In genomic region chr8:83999057-83999705, GRCm38 (mm10) we compare ENCODE assay signal across 8 mouse cellular contexts. TPM values are rescaled to one million over a fixed set of nuclear protein-coding genes. Genes with fewer than 3 reads are reported as not detected.
DNase-seq lines count a peak whose midpoint lies in the region; ATAC-seq and TF ChIP-seq lines count a peak whose summit lies in the region.

No protein-coding gene starts in this region.

- H3K4me3 ChIP-seq in heart, embryonic 13.5 days = peak overlapping the region; percentile 83
- peak overlapping the region; percentile 90 for H3K4me3 ChIP-seq in G1E (ENCODE audit: low read depth, low read length)
- H3K4me3 ChIP-seq in forebrain, embryonic 16.5 days (replicated peaks; ENCODE audit: low read length) = peak overlapping the region; percentile 70
- H3K4me3 ChIP-seq in liver, embryonic 15.5 days (replicated peaks) = peak overlapping the region; percentile 83

- no peaks in the 10 kb centered on the region for H3K9me3 ChIP-seq in heart, embryonic 13.5 days
- H3K9me3 ChIP-seq in G1E (replicated peaks) = peaks cover 2% of the 10 kb centered on the region; the same call in 1 of the 2 replicates
- H3K9me3 ChIP-seq in forebrain, embryonic 16.5 days (ENCODE audit: control insufficient read depth, low read length) = no peaks in the 10 kb centered on the region
- H3K9me3 ChIP-seq in liver, embryonic 15.5 days (replicated peaks) = no peaks in the 10 kb centered on the region

- ATAC-seq in heart, embryonic 13.5 days (ENCODE audit: extremely low read depth, insufficient number of reproducible peaks, low FRiP score, low TSS enrichment) = no peak
- no peak for ATAC-seq in G1E (ENCODE audit: extremely low read depth, insufficient number of reproducible peaks, low FRiP score, poor library complexity, severe bottlenecking)
- no peak for ATAC-seq in forebrain, embryonic 16.5 days
- no peak for ATAC-seq in liver, embryonic 15.5 days (ENCODE audit: insufficient read depth)

- DNase-seq in heart, postnatal 10 days = no peak
- no peak for DNase-seq in G1E (ENCODE audit: low spot score)
- DNase-seq in yolk sac, embryonic 10.5 days (ENCODE audit: low spot score) = no peak
- no peak for DNase-seq in ovary, adult 18-20 months (ENCODE audit: low spot score)
- DNase-seq in thymus, adult 18-20 months = no peak

- intact Hi-C loops in heart, postnatal 10 days (cut with DNase I) = loop anchor here (5.0 kb wide), 1 partner anchor 42 kb away; the partner anchor contains the start of genes Asf1b and Gm10644

- 65% methylated on average over 16 of the region's 16 CpGs for WGBS in heart, embryonic 13.5 days
- 61% methylated on average over 16 of the region's 16 CpGs for WGBS in forebrain, embryonic 16.5 days
- WGBS in liver, embryonic 15.5 days (ENCODE audit: insufficient replicate concordance) = 72% methylated on average over 16 of the region's 16 CpGs

- peaks cover 38% of the 10 kb centered on the region for H3K4me1 ChIP-seq in heart, embryonic 13.5 days
- peaks cover 64% of the 10 kb centered on the region for H3K4me1 ChIP-seq in G1E (ENCODE audit: insufficient read depth, low read depth, low read length)
- H3K4me1 ChIP-seq in forebrain, embryonic 16.5 days (replicated peaks; ENCODE audit: control insufficient read depth, insufficient read depth, low read length) = peaks cover 34% of the 10 kb centered on the region
- peaks cover 69% of the 10 kb centered on the region for H3K4me1 ChIP-seq in liver, embryonic 15.5 days (replicated peaks)

- H3K27ac ChIP-seq in heart, embryonic 13.5 days (replicated peaks) = peak overlapping the region; percentile 88; the same call in 1 of the 2 replicates
- H3K27ac ChIP-seq in forebrain, embryonic 16.5 days (ENCODE audit: low read length) = no peak overlapping the region
- H3K27ac ChIP-seq in liver, embryonic 15.5 days (replicated peaks) = 0 out of 2 replicates have a peak overlapping the region, but pooled peaks have one; percentile 83

- H3K4me2 ChIP-seq in heart, embryonic 13.5 days = peak overlapping the region; percentile 91
- peak overlapping the region; percentile 81 for H3K4me2 ChIP-seq in forebrain, embryonic 16.5 days (ENCODE audit: low read length)
- peak overlapping the region; percentile 99 for H3K4me2 ChIP-seq in liver, embryonic 15.5 days

- H3K9ac ChIP-seq in heart, embryonic 13.5 days = peak overlapping the region; percentile 93
- peak overlapping the region; percentile 62 for H3K9ac ChIP-seq in forebrain, embryonic 16.5 days (replicated peaks; ENCODE audit: low read depth, low read length)
- H3K9ac ChIP-seq in liver, embryonic 15.5 days = peak overlapping the region; percentile 81

- H3K36me3 ChIP-seq in heart, embryonic 13.5 days = peaks cover 49% of the 10 kb centered on the region
- H3K36me3 ChIP-seq in G1E (replicated peaks) = peaks cover 72% of the 10 kb centered on the region
- H3K36me3 ChIP-seq in forebrain, embryonic 16.5 days (ENCODE audit: control insufficient read depth, insufficient read depth) = no peaks in the 10 kb centered on the region
- peaks cover 47% of the 10 kb centered on the region for H3K36me3 ChIP-seq in liver, embryonic 15.5 days (replicated peaks)

- TF ChIP-seq CTCF in G1E (IDR thresholded peaks at IDR 0.05; ENCODE audit: low read depth, low read length) = no peak

- peaks cover 16% of the 10 kb centered on the region for H3K27me3 ChIP-seq in heart, embryonic 13.5 days (replicated peaks)
- no peaks in the 10 kb centered on the region for H3K27me3 ChIP-seq in G1E (ENCODE audit: insufficient read depth, low read length)
- peaks cover 4% of the 10 kb centered on the region; the same call in 1 of the 2 replicates for H3K27me3 ChIP-seq in forebrain, embryonic 16.5 days (replicated peaks; ENCODE audit: control insufficient read depth, insufficient read depth, low read length)
- no peaks in the 10 kb centered on the region for H3K27me3 ChIP-seq in liver, embryonic 15.5 days

RNA-seq across cellular contexts. Expression of gene Samd1, which starts 1.7 kb away (rescaled TPM):
- polyA plus RNA-seq in heart, embryonic 13.5 days (2015; fragmentation: Nextera tagmentation; extraction: Ambion mirVana) = 4.8 and 5.7 TPM in 2 replicates
- 10 to 100 TPM; 30.6 to 39.0 TPM for total RNA-seq in heart, postnatal 10 days (2021)
- total RNA-seq in G1E (2014; fragmentation: Nextera tagmentation) (88.0 and 93.8 TPM in 2 replicates), G1E (2017) (64.1 and 80.8 TPM in 2 replicates)
- polyA plus RNA-seq in G1E (2012) = 246 and 262 TPM in 2 replicates
- polyA plus RNA-seq in forebrain, embryonic 16.5 days (2015; fragmentation: Nextera tagmentation; extraction: Ambion mirVana) = 8.1 and 9.7 TPM in 2 replicates
- 5.8 and 6.9 TPM in 2 replicates for polyA plus RNA-seq in liver, embryonic 15.5 days (2015; fragmentation: Nextera tagmentation; extraction: Ambion mirVana)

RNA-seq across cellular contexts. Expression of gene 1700067K01Rik, which starts 2.1 kb away (rescaled TPM):
- polyA plus RNA-seq in heart, embryonic 13.5 days (2015; fragmentation: Nextera tagmentation; extraction: Ambion mirVana) = 0.50 and 0.53 TPM in 2 replicates
- total RNA-seq in heart, postnatal 10 days (2021) = not detected
- total RNA-seq in G1E (2014; fragmentation: Nextera tagmentation) = 0.78 TPM in 1 of 2 replicates, not detected in the other
- 0.35 and 0.82 TPM in 2 replicates for total RNA-seq in G1E (2017)
- polyA plus RNA-seq in G1E (2012) = 0.92 and 1.2 TPM in 2 replicates
- polyA plus RNA-seq in forebrain, embryonic 16.5 days (2015; fragmentation: Nextera tagmentation; extraction: Ambion mirVana) = 1.1 and 1.3 TPM in 2 replicates
- 0.58 and 0.61 TPM in 2 replicates for polyA plus RNA-seq in liver, embryonic 15.5 days (2015; fragmentation: Nextera tagmentation; extraction: Ambion mirVana)

RNA-seq across cellular contexts. Expression of gene 2210011C24Rik, which starts 12.8 kb away (rescaled TPM):
- polyA plus RNA-seq in heart, embryonic 13.5 days (2015; fragmentation: Nextera tagmentation; extraction: Ambion mirVana) = not detected in 2 replicates
- 1 to 10 TPM in 1 of 2 experiments, under 1 TPM in 1; 0.62 to 1.4 TPM for total RNA-seq in heart, postnatal 10 days (2021)
- not detected in 2 replicates for total RNA-seq in G1E (2014; fragmentation: Nextera tagmentation)
- not detected in 2 replicates for total RNA-seq in G1E (2017)
- polyA plus RNA-seq in G1E (2012) = not detected in 2 replicates
- polyA plus RNA-seq in forebrain, embryonic 16.5 days (2015; fragmentation: Nextera tagmentation; extraction: Ambion mirVana) = not detected in 2 replicates
- not detected in 2 replicates for polyA plus RNA-seq in liver, embryonic 15.5 days (2015; fragmentation: Nextera tagmentation; extraction: Ambion mirVana)

RNA-seq across cellular contexts. Expression of gene Palm3, which starts 22.1 kb away (rescaled TPM):
- polyA plus RNA-seq in heart, embryonic 13.5 days (2015; fragmentation: Nextera tagmentation; extraction: Ambion mirVana) = 1.2 and 1.6 TPM in 2 replicates
- under 1 TPM; 0.19 to 0.20 TPM for total RNA-seq in heart, postnatal 10 days (2021)
- total RNA-seq in G1E (2014; fragmentation: Nextera tagmentation) = not detected in 2 replicates
- total RNA-seq in G1E (2017) = 0.06 TPM in 1 of 2 replicates, not detected in the other
- 0.12 and 0.15 TPM in 2 replicates for polyA plus RNA-seq in G1E (2012)
- 2.0 and 3.0 TPM in 2 replicates for polyA plus RNA-seq in forebrain, embryonic 16.5 days (2015; fragmentation: Nextera tagmentation; extraction: Ambion mirVana)
- polyA plus RNA-seq in liver, embryonic 15.5 days (2015; fragmentation: Nextera tagmentation; extraction: Ambion mirVana) = 0.15 and 0.23 TPM in 2 replicates

RNA-seq across cellular contexts. Expression of gene Prkaca, which starts 26.4 kb away (rescaled TPM):
- 197 and 206 TPM in 2 replicates for polyA plus RNA-seq in heart, embryonic 13.5 days (2015; fragmentation: Nextera tagmentation; extraction: Ambion mirVana)
- 100 to 1,000 TPM; 398 to 429 TPM for total RNA-seq in heart, postnatal 10 days (2021)
- total RNA-seq in G1E (2014; fragmentation: Nextera tagmentation) = 88.6 and 99.3 TPM in 2 replicates
- total RNA-seq in G1E (2017) = 32.2 and 34.4 TPM in 2 replicates
- 46.6 and 46.9 TPM in 2 replicates for polyA plus RNA-seq in G1E (2012)
- 164 TPM in 2 replicates for polyA plus RNA-seq in forebrain, embryonic 16.5 days (2015; fragmentation: Nextera tagmentation; extraction: Ambion mirVana)
- 51.2 and 51.5 TPM in 2 replicates for polyA plus RNA-seq in liver, embryonic 15.5 days (2015; fragmentation: Nextera tagmentation; extraction: Ambion mirVana)

Comparison
In these comparisons a context has a peak if more than half of its experiments do, and no peak if none do; other contexts are left out.
1. RNA of gene Samd1, which starts 1.7 kb away (polyA plus RNA-seq): 246 to 262 TPM in G1E; 8.1 to 9.7 TPM in forebrain, embryonic 16.5 days, 5.8 to 6.9 TPM in liver, embryonic 15.5 days and 4.8 to 5.7 TPM in heart, embryonic 13.5 days; every median in the first group is over 10 times any median in the second.
2. Peak in every context shown above with its lines, with median percentiles within 50 percentile points of each other: H3K4me2 ChIP-seq, H3K4me3 ChIP-seq and H3K9ac ChIP-seq.